Mouse (Mus musculus): ENCODE measurements around the gene Nfib. TPM values are rescaled to one million over a fixed set of nuclear protein-coding genes. Genes with fewer than 3 reads are reported as not detected.

Gene Nfib
- total and polyA plus RNA-seq, 3 experiments: not detected

GRCm38 (mm10) chr4:82494829-82495228 lies 210.7 kb downstream of the Nfib start:
- Histone ChIP-seq H3K9ac (ENCODE audit: control insufficient read depth, low read depth, low read length, poor library complexity, severe bottlenecking) (no peak overlapping the region), H3K9me3 (replicated peaks; ENCODE audit: insufficient read depth, low read length) (no peaks in the 10 kb centered on the region), H3K4me3 (ENCODE audit: control insufficient read depth in 1 of 2, insufficient read depth in 1 of 2, low read depth in 2 of 2, low read length in 2 of 2) (no peak overlapping the region), H3K79me2 (ENCODE audit: control insufficient read depth, insufficient read depth, low read length, poor library complexity) (no peaks in the 10 kb centered on the region), H3K27ac (ENCODE audit: control insufficient read depth, low read depth, low read length) (no peak overlapping the region), H3K27me3 (ENCODE audit: control insufficient read depth in 1 of 2, insufficient read depth in 2 of 2, low read length in 2 of 2) (no peaks in the 10 kb centered on the region; a peak in 1 of 4 replicates), H3K36me3 (ENCODE audit: control insufficient read depth in 1 of 2, insufficient read depth in 2 of 2, low read length in 2 of 2) (no peaks in the 10 kb centered on the region), H3K4me1 (ENCODE audit: control insufficient read depth in 1 of 2, insufficient read depth in 2 of 2, low read length in 2 of 2) (no peaks in the 10 kb centered on the region)
- no peak for TF ChIP-seq EP300 (IDR thresholded peaks at IDR 0.05; ENCODE audit: low read depth in 1 of 2, low read length in 2 of 2)
- no peak for TF ChIP-seq MAZ (IDR thresholded peaks at IDR 0.05; ENCODE audit: low read depth, low read length)
- TF ChIP-seq CHD1 (IDR thresholded peaks at IDR 0.05; ENCODE audit: low read depth, low read length): no peak
- TF ChIP-seq ZNF384 (IDR thresholded peaks at IDR 0.05; ENCODE audit: low read depth, low read length): no peak
- TF ChIP-seq RCOR1 (IDR thresholded peaks at IDR 0.05; ENCODE audit: low read depth, low read length): no peak
- no peak for TF ChIP-seq MXI1 (IDR thresholded peaks at IDR 0.05; ENCODE audit: low read depth, low read length)
- no peak for TF ChIP-seq GATA1 (IDR thresholded peaks at IDR 0.05; ENCODE audit: low read depth, low read length)
- no peak for DNase-seq (ENCODE audit: low read depth, low spot score)

GRCm38 (mm10) chr4:82494424-82494823 lies 211.1 kb downstream of the Nfib start:
- Histone ChIP-seq H3K36me3 (ENCODE audit: control insufficient read depth in 1 of 2, insufficient read depth in 2 of 2, low read length in 2 of 2) (no peaks in the 10 kb centered on the region), H3K27ac (ENCODE audit: control insufficient read depth, low read depth, low read length) (no peak overlapping the region), H3K4me3 (ENCODE audit: control insufficient read depth in 1 of 2, insufficient read depth in 1 of 2, low read depth in 2 of 2, low read length in 2 of 2) (no peak overlapping the region), H3K9ac (ENCODE audit: control insufficient read depth, low read depth, low read length, poor library complexity, severe bottlenecking) (no peak overlapping the region), H3K79me2 (ENCODE audit: control insufficient read depth, insufficient read depth, low read length, poor library complexity) (no peaks in the 10 kb centered on the region), H3K4me1 (ENCODE audit: control insufficient read depth in 1 of 2, insufficient read depth in 2 of 2, low read length in 2 of 2) (no peaks in the 10 kb centered on the region), H3K27me3 (ENCODE audit: control insufficient read depth in 1 of 2, insufficient read depth in 2 of 2, low read length in 2 of 2) (no peaks in the 10 kb centered on the region; a peak in 1 of 4 replicates), H3K9me3 (replicated peaks; ENCODE audit: insufficient read depth, low read length) (no peaks in the 10 kb centered on the region)
- no peak for TF ChIP-seq BHLHE40 (IDR thresholded peaks at IDR 0.05; ENCODE audit: borderline replicate concordance, low read depth, low read length)
- TF ChIP-seq POLR2AphosphoS5 (IDR thresholded peaks at IDR 0.05; ENCODE audit: borderline replicate concordance, low read depth, low read length): no peak
- TF ChIP-seq MAZ (IDR thresholded peaks at IDR 0.05; ENCODE audit: low read depth, low read length): no peak
- TF ChIP-seq ELF1 (IDR thresholded peaks at IDR 0.05; ENCODE audit: low read depth, low read length): no peak
- no peak for TF ChIP-seq UBTF (IDR thresholded peaks at IDR 0.05; ENCODE audit: borderline replicate concordance, insufficient read depth, low read depth, low read length)
- no peak for DNase-seq (ENCODE audit: low read depth, low spot score)

- H3K4me1 ChIP-seq (ENCODE audit: control insufficient read depth in 1 of 2, insufficient read depth in 2 of 2, low read length in 2 of 2): no peaks in the 10 kb centered on the region
- no peak for TF ChIP-seq USF1 (IDR thresholded peaks at IDR 0.05; ENCODE audit: low read depth, low read length)
- no peak for DNase-seq (ENCODE audit: low read depth, low spot score)
Observed at GRCm38 (mm10) chr4:82493865-82494264, 211.7 kb downstream of the Nfib start.

More at GRCm38 (mm10) chr4:82493865-82494264, 211.7 kb downstream of the Nfib start:
- H3K79me2 ChIP-seq (ENCODE audit: control insufficient read depth, insufficient read depth, low read length, poor library complexity): no peaks in the 10 kb centered on the region
- no peaks in the 10 kb centered on the region; a peak in 1 of 4 replicates for H3K27me3 ChIP-seq (ENCODE audit: control insufficient read depth in 1 of 2, insufficient read depth in 2 of 2, low read length in 2 of 2)
- H3K9me3 ChIP-seq (replicated peaks; ENCODE audit: insufficient read depth, low read length): no peaks in the 10 kb centered on the region
- H3K27ac ChIP-seq (ENCODE audit: control insufficient read depth, low read depth, low read length): no peak overlapping the region
- no peak overlapping the region for H3K4me3 ChIP-seq (ENCODE audit: control insufficient read depth in 1 of 2, insufficient read depth in 1 of 2, low read depth in 2 of 2, low read length in 2 of 2)
- H3K9ac ChIP-seq (ENCODE audit: control insufficient read depth, low read depth, low read length, poor library complexity, severe bottlenecking): no peak overlapping the region
- no peaks in the 10 kb centered on the region for H3K36me3 ChIP-seq (ENCODE audit: control insufficient read depth in 1 of 2, insufficient read depth in 2 of 2, low read length in 2 of 2)
